Mouse (Mus musculus) lung, adult 2 months (tissue): ENCODE measurements around the gene Gns. TPM values are rescaled to one million over a fixed set of nuclear protein-coding genes. Genes with fewer than 3 reads are reported as not detected.

Source experiments
- DNase-seq: peaks from one replicate; pipeline ENCODE4 v3.0.0; 2022
- H3K4me1 ChIP-seq: fragments of 200-500 bp; 2 replicates; pipeline ENCODE4 v1.6.1; 2011; ENCODE audit warnings: low read length; ENCODE audit not compliant: control insufficient read depth, insufficient read depth
- H3K4me3 ChIP-seq: fragments of 200-500 bp; replicated peaks from 2 replicates; pipeline ENCODE3; 2011; ENCODE audit warnings: low read depth, mild to moderate bottlenecking, control low read depth, low read length; ENCODE audit errors: extremely low read depth
- CTCF ChIP-seq: fragments of 200-500 bp; IDR thresholded peaks from 2 replicates; pipeline ENCODE4 v1.5.1; 2011; ENCODE audit warnings: mild to moderate bottlenecking, low read length, control low read depth; ENCODE audit not compliant: insufficient read depth
- POLR2A ChIP-seq: fragments of 200-500 bp; IDR thresholded peaks from 2 replicates; pipeline ENCODE4 v1.6.1; 2011; ENCODE audit warnings: low read depth, mild to moderate bottlenecking, control low read depth, low read length, borderline replicate concordance; ENCODE audit errors: extremely low read depth
- WGBS: fragments of 180-500 bp; shearing (Covaris S2); methylation state at CpG from one replicate; pipeline ENCODE4 v1.1.7; 2018; 5-methylcytosine and 5-hydroxymethylcytosine counted together
- polyA plus RNA-seq: library from polyadenylated mRNA; depleted of rRNA; stranded (reverse); fragments of >200 nt; gene quantifications from 2 replicates; pipeline ENCODE4 v1.2.3, GENCODE M21; 2012

Gns gene
- polyA plus RNA-seq, 1 experiment, result 149 TPM

- no peak for DNase-seq
- WGBS, result 26% methylated on average over 22 of the region's 22 CpGs
- peaks cover 50% of the 10 kb centered on the region for H3K4me1 ChIP-seq
- no peak overlapping the region for H3K4me3 ChIP-seq
- no peak for TF ChIP-seq CTCF
- TF ChIP-seq POLR2A, result 0 out of 2 replicates have a peak, but pooled peaks have one; percentile 9
These were observed 55.0 kb downstream of the Gns start for GRCm38 (mm10) chr10:121419640-121420470.

GRCm38 (mm10) chr10:121421023-121421422, 56.1 kb downstream of the Gns start:
- TF ChIP-seq CTCF, result no peak
- TF ChIP-seq POLR2A, result no peak
- 35% methylated on average over 9 of the region's 9 CpGs for WGBS
- DNase-seq, result no peak
- Histone ChIP-seq H3K4me1 (peaks cover 57% of the 10 kb centered on the region), H3K4me3 (no peak overlapping the region)

GRCm38 (mm10) chr10:121421657-121422290, 56.9 kb downstream of the Gns start:
- WGBS, result 68% methylated on average over 11 of the region's 11 CpGs
- no peak for DNase-seq
- no peak for TF ChIP-seq POLR2A
- TF ChIP-seq CTCF, result no peak
- no peak overlapping the region for H3K4me3 ChIP-seq
- peaks cover 64% of the 10 kb centered on the region for H3K4me1 ChIP-seq

- H3K4me1 ChIP-seq, result peaks cover 69% of the 10 kb centered on the region
- H3K4me3 ChIP-seq, result no peak overlapping the region
- 64% methylated on average over 6 of the region's 6 CpGs for WGBS
- TF ChIP-seq POLR2A, result no peak
- TF ChIP-seq CTCF, result no peak
- no peak for DNase-seq
These were observed 57.4 kb downstream of the Gns start for GRCm38 (mm10) chr10:121422294-121422693.

GRCm38 (mm10) chr10:121423541-121424349, 58.9 kb downstream of the Gns start:
- Histone ChIP-seq H3K4me3 (no peak overlapping the region), H3K4me1 (peaks cover 78% of the 10 kb centered on the region)
- no peak for DNase-seq
- WGBS, result 55% methylated on average over 16 of the region's 16 CpGs
- TF ChIP-seq CTCF (no peak), POLR2A (no peak)

GRCm38 (mm10) chr10:121424455-121424854, 59.6 kb downstream of the Gns start:
- DNase-seq, result no peak
- no peak overlapping the region for H3K4me3 ChIP-seq
- WGBS, result 84% methylated on average over 3 of the region's 3 CpGs
- TF ChIP-seq CTCF (no peak), POLR2A (no peak)
- H3K4me1 ChIP-seq, result peaks cover 76% of the 10 kb centered on the region

GRCm38 (mm10) chr10:121425079-121425478, 60.2 kb downstream of the Gns start:
- TF ChIP-seq CTCF, result no peak
- no peak for TF ChIP-seq POLR2A
- 83% methylated on average over 5 of the region's 5 CpGs for WGBS
- DNase-seq, result no peak
- H3K4me3 ChIP-seq, result no peak overlapping the region
- peaks cover 75% of the 10 kb centered on the region for H3K4me1 ChIP-seq

- Histone ChIP-seq H3K4me3 (no peak overlapping the region), H3K4me1 (peaks cover 75% of the 10 kb centered on the region)
- no peak for DNase-seq
- TF ChIP-seq CTCF (no peak), POLR2A (no peak)
- 62% methylated on average over 14 of the region's 14 CpGs for WGBS
These were observed 60.7 kb downstream of the Gns start for GRCm38 (mm10) chr10:121425506-121426025.

GRCm38 (mm10) chr10:121426458-121427070, 61.7 kb downstream of the Gns start:
- H3K4me3 ChIP-seq, result no peak overlapping the region
- peaks cover 74% of the 10 kb centered on the region for H3K4me1 ChIP-seq
- TF ChIP-seq POLR2A (no peak), CTCF (no peak)
- 24% methylated on average over 5 of the region's 5 CpGs for WGBS
- DNase-seq, result no peak
